Mouse (Mus musculus): ENCODE data around the gene Kyat1. TPM values are rescaled to one million over a fixed set of nuclear protein-coding genes. Genes with fewer than 3 reads are reported as not detected.
"Not testable (repeated sequence)": the region's sequence is repeated elsewhere in the genome, so short reads cannot be mapped to it uniquely, and the experiment has no call there.

Kyat1 gene
- total RNA-seq, 1 experiment: 5.2 TPM

DNA sequence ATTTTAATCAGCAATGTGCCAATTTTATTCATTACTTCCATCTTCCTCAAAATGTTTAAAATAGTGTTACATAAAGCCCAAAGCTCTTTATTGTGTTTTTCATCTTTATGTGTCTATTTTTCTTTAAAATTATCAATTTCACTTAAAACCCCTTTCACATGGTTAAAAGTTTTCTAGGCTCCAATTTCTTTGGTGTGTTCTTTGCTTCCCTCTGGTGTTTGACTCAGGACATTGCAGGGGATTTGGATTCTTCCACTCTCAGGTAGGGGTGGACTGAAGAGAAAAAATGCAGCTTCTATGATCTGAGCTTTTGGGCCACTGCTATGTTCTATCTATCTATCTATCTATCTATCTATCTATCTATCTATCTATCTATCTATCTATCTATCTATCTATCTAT lies 43.8 kb downstream of the Kyat1 start:
- Histone ChIP-seq H3K36me3 (ENCODE audit: control insufficient read depth, insufficient read depth, low read length, poor library complexity, severe bottlenecking) (no peaks in the 10 kb centered on the region), H3K4me3 (ENCODE audit: insufficient read depth in 1 of 2, low read depth in 1 of 2, low read length in 2 of 2, poor library complexity in 1 of 2, severe bottlenecking in 1 of 2) (no peak overlapping the region), H3K9me3 (ENCODE audit: control insufficient read depth, insufficient read depth, low read depth, low read length) (no peaks in the 10 kb centered on the region), H3K4me1 (ENCODE audit: control insufficient read depth in 2 of 2, insufficient read depth in 2 of 2, low read length in 2 of 2, poor library complexity in 1 of 2) (peaks cover 0 to 6% of the 10 kb centered on the region in 2 experiments; a peak in 1 of 4 replicates), H3K9ac (ENCODE audit: insufficient read depth, low read depth, low read length, poor library complexity, severe bottlenecking) (no peak overlapping the region), H3K27ac (ENCODE audit: insufficient read depth, low read depth, low read length, poor library complexity, severe bottlenecking) (no peak overlapping the region)
- TF ChIP-seq MAFK (IDR thresholded peaks at IDR 0.05; ENCODE audit: insufficient read depth, low read depth, low read length) (no peak), HCFC1 (IDR thresholded peaks at IDR 0.05; ENCODE audit: borderline replicate concordance, insufficient read depth, low read length) (no peak), ZNF384 (IDR thresholded peaks at IDR 0.05; ENCODE audit: low read depth, low read length) (0 out of 2 replicates have a peak, but pooled peaks have one; percentile 7), CHD2 (IDR thresholded peaks at IDR 0.05; ENCODE audit: low read depth, low read length) (no peak), ZC3H11A (IDR thresholded peaks at IDR 0.05; ENCODE audit: borderline replicate concordance, low read depth, low read length) (peak; percentile 72; the same call in 1 of the 2 replicates)
- in situ Hi-C loops (cut with MboI; ENCODE audit: low sequenced_read_pairs in 2 of 2, unreplicated experiment in 2 of 2): no loop called here
- DNase-seq (ENCODE audit: low read depth, low spot score): peak; percentile 47

DNA sequence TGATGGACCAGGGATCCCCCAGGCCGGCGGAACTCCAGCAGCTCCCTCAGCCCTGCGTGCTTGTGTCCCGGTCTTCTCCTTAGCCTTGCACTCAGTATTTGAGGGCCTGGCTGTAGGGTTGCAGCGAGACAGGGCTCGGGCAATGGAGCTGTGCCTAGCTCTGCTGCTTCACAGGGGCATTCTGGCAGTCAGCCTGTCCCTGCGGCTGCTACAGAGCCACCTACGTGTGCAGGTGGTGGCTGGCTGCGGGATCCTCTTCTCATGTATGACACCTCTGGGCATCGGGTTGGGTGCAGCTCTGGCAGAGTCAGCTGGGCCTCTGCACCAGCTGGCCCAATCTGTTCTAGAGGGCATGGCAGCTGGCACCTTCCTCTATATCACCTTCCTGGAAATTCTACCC lies 45.8 kb downstream of the Kyat1 start:
- not testable (repeated sequence) for H3K36me3 ChIP-seq (ENCODE audit: control insufficient read depth, insufficient read depth, low read length, poor library complexity, severe bottlenecking); DNase-seq (ENCODE audit: low read depth, low spot score); H3K27ac ChIP-seq (ENCODE audit: insufficient read depth, low read depth, low read length, poor library complexity, severe bottlenecking); H3K4me1 ChIP-seq (ENCODE audit: control insufficient read depth in 2 of 2, insufficient read depth in 2 of 2, low read length in 2 of 2, poor library complexity in 1 of 2); H3K9me3 ChIP-seq (ENCODE audit: control insufficient read depth, insufficient read depth, low read depth, low read length); H3K9ac ChIP-seq (ENCODE audit: insufficient read depth, low read depth, low read length, poor library complexity, severe bottlenecking)
- H3K4me3 ChIP-seq (ENCODE audit: insufficient read depth in 1 of 2, low read depth in 1 of 2, low read length in 2 of 2, poor library complexity in 1 of 2, severe bottlenecking in 1 of 2): 0 out of 4 replicates have a peak overlapping the region, but pooled peaks of 1 of the 2 experiments have one; percentile 5
- in situ Hi-C loops (cut with MboI; ENCODE audit: low sequenced_read_pairs in 2 of 2, unreplicated experiment in 2 of 2): loop anchor here in 1 of 2 experiments (5.0 kb wide), 1 partner anchor 53 kb away; no protein-coding TSS in a partner anchor

DNA sequence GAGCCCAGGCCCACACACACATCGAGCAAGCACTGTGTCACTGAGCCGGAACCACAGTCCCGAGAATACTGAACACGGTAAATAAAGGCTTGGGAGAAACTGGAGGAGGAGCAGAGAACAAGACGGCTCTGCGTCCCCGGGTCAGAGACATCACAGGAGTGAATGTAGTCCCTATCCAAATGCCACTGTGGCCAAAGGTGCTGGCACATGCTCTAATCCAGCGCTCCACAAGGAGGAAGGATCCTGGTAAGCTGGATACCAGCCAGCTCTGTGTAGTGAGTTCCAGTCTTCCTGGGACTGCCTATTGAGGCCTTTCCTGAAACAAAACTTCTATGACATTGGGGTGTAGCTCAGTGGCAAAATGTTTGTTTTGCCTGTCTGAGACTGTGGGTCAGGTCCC lies 53.0 kb downstream of the Kyat1 start:
- DNase-seq (ENCODE audit: low read depth, low spot score): no peak
- H3K36me3 ChIP-seq (ENCODE audit: control insufficient read depth, insufficient read depth, low read length, poor library complexity, severe bottlenecking): peaks cover 25% of the 10 kb centered on the region; the same call in 1 of the 2 replicates
- no peaks in the 10 kb centered on the region for H3K9me3 ChIP-seq (ENCODE audit: control insufficient read depth, insufficient read depth, low read depth, low read length)
- H3K9ac ChIP-seq (ENCODE audit: insufficient read depth, low read depth, low read length, poor library complexity, severe bottlenecking): no peak overlapping the region
- no peak overlapping the region for H3K27ac ChIP-seq (ENCODE audit: insufficient read depth, low read depth, low read length, poor library complexity, severe bottlenecking)
- no peak for TF ChIP-seq CHD2 (IDR thresholded peaks at IDR 0.05; ENCODE audit: low read depth, low read length)
- TF ChIP-seq ZC3H11A (IDR thresholded peaks at IDR 0.05; ENCODE audit: borderline replicate concordance, low read depth, low read length): no peak
- no peak for TF ChIP-seq ZNF384 (IDR thresholded peaks at IDR 0.05; ENCODE audit: low read depth, low read length)
- no peak for TF ChIP-seq MAFK (IDR thresholded peaks at IDR 0.05; ENCODE audit: insufficient read depth, low read depth, low read length)
- TF ChIP-seq HCFC1 (IDR thresholded peaks at IDR 0.05; ENCODE audit: borderline replicate concordance, insufficient read depth, low read length): no peak
- in situ Hi-C loops (cut with MboI; ENCODE audit: low sequenced_read_pairs in 2 of 2, unreplicated experiment in 2 of 2): no loop called here
- H3K4me1 ChIP-seq (ENCODE audit: control insufficient read depth in 2 of 2, insufficient read depth in 2 of 2, low read length in 2 of 2, poor library complexity in 1 of 2): peaks cover 0 to 20% of the 10 kb centered on the region in 2 experiments; a peak in 1 of 4 replicates
- H3K4me3 ChIP-seq (ENCODE audit: insufficient read depth in 1 of 2, low read depth in 1 of 2, low read length in 2 of 2, poor library complexity in 1 of 2, severe bottlenecking in 1 of 2): no peak overlapping the region

DNA sequence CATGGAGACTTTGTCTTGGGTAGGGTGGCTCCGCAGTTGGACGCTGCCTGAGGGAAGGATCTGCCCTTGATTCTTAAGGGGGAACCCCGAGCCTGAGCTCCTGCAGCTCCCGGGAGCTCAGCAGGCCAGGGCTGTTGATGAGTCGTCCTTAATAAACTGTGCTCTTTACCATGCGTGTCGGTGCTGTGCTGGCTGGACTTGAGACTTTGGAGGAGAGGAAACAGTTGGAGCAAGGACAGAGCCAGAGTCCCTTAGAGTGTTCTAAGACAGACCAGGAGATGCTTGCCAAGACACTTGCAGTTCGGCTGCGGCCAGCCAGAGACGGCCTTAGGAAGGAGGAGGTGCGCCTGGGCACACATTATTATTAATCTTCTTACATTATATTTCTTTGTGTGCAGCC lies 53.8 kb downstream of the Kyat1 start:
- no peak overlapping the region for H3K27ac ChIP-seq (ENCODE audit: insufficient read depth, low read depth, low read length, poor library complexity, severe bottlenecking)
- no peaks in the 10 kb centered on the region for H3K9me3 ChIP-seq (ENCODE audit: control insufficient read depth, insufficient read depth, low read depth, low read length)
- H3K36me3 ChIP-seq (ENCODE audit: control insufficient read depth, insufficient read depth, low read length, poor library complexity, severe bottlenecking): peaks cover 33% of the 10 kb centered on the region
- peaks cover 0 to 18% of the 10 kb centered on the region in 2 experiments; a peak in 1 of 4 replicates for H3K4me1 ChIP-seq (ENCODE audit: control insufficient read depth in 2 of 2, insufficient read depth in 2 of 2, low read length in 2 of 2, poor library complexity in 1 of 2)
- H3K9ac ChIP-seq (ENCODE audit: insufficient read depth, low read depth, low read length, poor library complexity, severe bottlenecking): no peak overlapping the region; the same call in 1 of the 2 replicates
- in situ Hi-C loops (cut with MboI; ENCODE audit: low sequenced_read_pairs in 2 of 2, unreplicated experiment in 2 of 2): no loop called here
- H3K4me3 ChIP-seq (ENCODE audit: insufficient read depth in 1 of 2, low read depth in 1 of 2, low read length in 2 of 2, poor library complexity in 1 of 2, severe bottlenecking in 1 of 2): no peak overlapping the region
- DNase-seq (ENCODE audit: low read depth, low spot score): no peak
- no peak for TF ChIP-seq ZNF384 (IDR thresholded peaks at IDR 0.05; ENCODE audit: low read depth, low read length)
- TF ChIP-seq HCFC1 (IDR thresholded peaks at IDR 0.05; ENCODE audit: borderline replicate concordance, insufficient read depth, low read length): no peak
- TF ChIP-seq ZC3H11A (IDR thresholded peaks at IDR 0.05; ENCODE audit: borderline replicate concordance, low read depth, low read length): no peak

DNA sequence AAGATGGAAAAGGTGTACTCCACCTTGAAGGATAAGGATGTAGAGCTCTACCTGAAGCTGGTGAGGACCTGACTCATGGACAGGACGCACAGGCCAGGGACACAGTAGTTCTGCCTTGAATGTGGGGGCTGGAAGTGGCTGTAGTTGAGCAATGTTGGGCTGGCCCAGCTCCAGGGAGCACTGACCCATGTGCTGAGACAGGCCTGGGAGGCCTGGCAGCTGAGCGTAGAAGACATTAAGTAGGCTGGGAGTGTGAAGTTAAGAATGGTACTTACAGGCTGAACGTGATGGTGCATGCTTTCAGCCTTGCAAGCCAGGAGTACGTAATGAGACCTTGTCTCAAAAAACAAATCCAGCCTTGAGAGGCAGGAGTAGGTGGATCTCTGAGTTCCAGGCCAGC lies 58.2 kb downstream of the Kyat1 start:
- no peak for DNase-seq (ENCODE audit: low read depth, low spot score)
- in situ Hi-C loops (cut with MboI; ENCODE audit: low sequenced_read_pairs in 2 of 2, unreplicated experiment in 2 of 2): no loop called here
- H3K9me3 ChIP-seq (ENCODE audit: control insufficient read depth, insufficient read depth, low read depth, low read length): no peaks in the 10 kb centered on the region
- H3K9ac ChIP-seq (ENCODE audit: insufficient read depth, low read depth, low read length, poor library complexity, severe bottlenecking): no peak overlapping the region
- TF ChIP-seq ZNF384 (IDR thresholded peaks at IDR 0.05; ENCODE audit: low read depth, low read length) (no peak), CHD2 (IDR thresholded peaks at IDR 0.05; ENCODE audit: low read depth, low read length) (no peak)
- no peak overlapping the region for H3K4me3 ChIP-seq (ENCODE audit: insufficient read depth in 1 of 2, low read depth in 1 of 2, low read length in 2 of 2, poor library complexity in 1 of 2, severe bottlenecking in 1 of 2)
- H3K4me1 ChIP-seq (ENCODE audit: control insufficient read depth in 2 of 2, insufficient read depth in 2 of 2, low read length in 2 of 2, poor library complexity in 1 of 2): peaks cover 0 to 18% of the 10 kb centered on the region in 2 experiments; a peak in 1 of 4 replicates
- H3K27ac ChIP-seq (ENCODE audit: insufficient read depth, low read depth, low read length, poor library complexity, severe bottlenecking): no peak overlapping the region
- peaks cover 56% of the 10 kb centered on the region for H3K36me3 ChIP-seq (ENCODE audit: control insufficient read depth, insufficient read depth, low read length, poor library complexity, severe bottlenecking)
